Mouse (Mus musculus): ENCODE measurements around the gene Adar.
"Not testable (repeated sequence)": the region's sequence is repeated elsewhere in the genome, so short reads cannot be mapped to it uniquely, and the experiment has no call there.

Adar gene

DNA sequence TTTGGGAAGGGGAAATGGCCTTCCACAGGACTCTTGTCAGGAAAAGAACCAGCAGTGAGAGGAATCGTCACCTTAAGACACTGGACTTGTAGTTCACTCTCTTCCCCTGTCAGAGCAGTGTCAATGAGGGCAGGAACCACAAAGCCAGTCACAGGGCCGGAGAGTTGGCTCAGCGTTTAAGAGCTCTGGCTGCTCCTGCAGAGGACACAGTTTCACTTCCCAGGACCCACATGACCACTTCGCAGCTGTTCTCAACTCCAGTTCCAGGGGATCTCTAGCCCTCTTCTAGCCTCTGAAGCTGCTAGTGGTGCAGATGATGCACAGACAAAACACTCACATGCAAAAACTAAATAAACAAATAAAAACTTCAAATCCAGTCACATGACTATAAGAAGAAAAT lies 81.5 kb downstream of the Adar start:
- DNase-seq (ENCODE audit: low spot score), result no peak

DNA sequence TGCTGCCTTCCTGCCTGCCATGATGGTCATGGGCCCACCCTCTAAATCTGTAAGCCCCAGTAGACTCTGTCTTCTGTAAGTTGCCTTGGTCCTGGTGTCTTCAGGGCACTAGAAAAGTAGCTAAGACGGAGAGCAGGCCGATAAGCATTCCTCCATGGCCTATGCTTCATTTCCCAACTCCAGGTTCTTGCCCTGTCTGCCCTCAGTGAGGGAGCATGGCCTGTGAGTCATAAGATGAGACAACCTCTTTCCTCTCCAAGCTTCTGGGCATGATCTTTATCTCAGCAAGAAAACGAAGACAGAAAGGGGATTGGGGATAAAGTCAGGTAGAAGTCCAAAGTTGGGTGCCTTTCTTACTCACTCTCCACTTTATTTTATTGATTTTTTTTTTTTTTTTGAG lies 83.7 kb downstream of the Adar start:
- no peak for DNase-seq (ENCODE audit: low spot score)

DNA sequence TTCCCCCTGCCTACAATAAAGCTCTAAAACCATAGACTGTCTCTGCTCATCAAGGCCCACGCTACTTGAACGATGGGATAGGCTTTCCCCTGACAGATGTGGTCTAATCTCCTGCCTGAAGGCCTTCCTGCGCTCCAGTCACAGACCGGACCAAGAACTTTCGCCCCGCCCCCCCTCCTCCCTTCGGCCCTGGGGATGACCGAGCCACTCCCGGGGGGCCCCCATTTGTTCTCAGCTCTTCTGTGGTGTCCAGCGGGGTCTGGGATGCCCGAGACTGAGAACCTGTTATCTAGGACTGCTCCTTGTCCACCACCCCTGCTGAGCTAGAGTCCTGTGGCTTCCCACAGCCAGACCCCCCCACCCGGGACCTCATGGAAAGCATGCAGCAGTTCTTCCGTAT lies 84.7 kb downstream of the Adar start:
- no peak for DNase-seq (ENCODE audit: low spot score)

DNA sequence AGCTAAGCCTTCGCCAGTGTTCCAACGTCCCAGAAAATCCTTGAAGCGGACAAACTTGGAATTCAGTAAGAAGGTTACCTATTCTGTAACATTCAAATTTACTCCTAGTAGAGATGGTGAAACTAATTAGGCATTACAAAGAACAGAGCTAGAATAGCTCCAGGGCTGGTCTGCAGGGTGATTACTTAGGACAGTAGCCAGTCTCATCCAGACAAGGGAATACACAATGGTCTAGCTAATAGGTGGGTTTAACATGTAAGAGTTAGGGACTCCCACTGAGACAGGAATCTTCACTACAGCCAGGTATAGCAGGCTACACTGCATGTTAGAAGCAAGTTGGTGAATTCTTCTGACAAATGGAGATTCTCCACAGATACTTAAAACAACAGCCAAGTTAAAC lies 85.3 kb downstream of the Adar start:
- DNase-seq (ENCODE audit: low spot score), result not testable (repeated sequence)

DNA sequence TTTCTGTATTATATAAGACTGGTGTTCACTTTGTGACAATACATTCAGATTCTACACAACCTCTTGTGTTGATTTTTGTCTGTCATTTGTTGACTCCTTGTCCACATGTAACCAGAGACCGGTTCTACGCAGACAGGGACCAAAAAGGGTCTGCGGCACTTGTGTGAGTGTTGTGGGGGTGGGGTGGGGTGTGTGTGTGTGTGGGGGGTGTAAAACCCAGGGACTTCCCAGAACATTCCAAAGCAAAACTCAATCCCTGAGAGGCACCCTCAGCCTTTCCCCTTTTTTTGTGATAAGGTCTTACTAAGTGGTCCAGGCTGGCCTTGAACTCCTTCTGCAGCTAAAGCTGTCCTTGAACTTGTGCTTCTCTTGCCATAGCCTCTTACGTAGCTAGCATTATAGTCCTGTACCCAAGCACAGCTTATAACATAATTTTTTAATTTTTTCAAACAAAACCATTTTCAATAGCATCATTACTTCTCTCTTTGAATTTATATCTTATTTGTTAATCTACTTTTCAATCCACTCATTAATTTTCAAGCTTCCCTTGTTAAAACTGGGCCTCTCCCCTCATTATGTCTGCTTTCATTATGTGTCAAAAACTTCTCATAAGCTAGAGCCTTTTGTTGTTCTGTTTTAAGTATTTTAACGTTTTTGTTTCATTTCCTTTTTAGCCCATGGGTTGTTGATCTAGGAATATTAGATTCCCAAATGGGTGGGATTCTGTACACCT lies 86.1 kb downstream of the Adar start:
- no peak for DNase-seq (ENCODE audit: low spot score)

DNA sequence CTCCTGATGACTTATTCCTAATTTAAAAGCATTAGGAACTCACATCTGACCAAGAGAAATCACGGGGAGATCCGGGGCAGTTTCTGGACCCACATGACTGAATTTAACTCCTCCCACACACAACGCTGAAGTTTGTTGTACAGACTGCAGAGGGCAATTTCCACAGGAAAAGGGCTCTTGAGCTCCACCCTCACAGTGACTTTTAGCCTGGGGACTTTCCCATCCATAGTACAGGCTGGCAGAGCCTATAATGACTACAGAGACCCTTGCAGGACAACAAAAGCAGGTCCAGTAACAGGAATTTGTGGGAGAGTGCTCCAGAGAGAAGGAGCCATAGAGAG lies 86.7 kb downstream of the Adar start:
- no peak for DNase-seq (ENCODE audit: low spot score)

DNA sequence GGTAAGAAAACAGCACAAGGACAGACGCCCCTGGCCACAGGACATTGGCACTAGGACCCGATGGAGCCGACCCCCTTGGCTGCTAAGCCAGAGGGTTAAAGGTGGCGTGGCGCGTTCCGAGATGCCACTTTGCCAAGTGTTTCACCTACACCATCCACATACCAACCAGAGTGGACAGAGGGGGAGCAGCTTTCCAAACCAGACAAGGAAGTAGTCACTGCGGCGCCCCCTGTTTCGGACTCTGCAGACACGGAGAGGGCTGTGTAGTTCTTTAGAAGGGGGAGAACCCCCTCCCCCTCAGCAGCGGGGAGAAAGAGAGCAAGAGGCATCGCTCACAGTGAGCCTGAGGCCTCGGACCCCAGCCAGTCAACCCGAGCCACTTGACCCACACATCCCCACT lies 88.1 kb downstream of the Adar start:
- DNase-seq (ENCODE audit: low spot score), result no peak

All from MN1 (cell line).